Comparison of ENCODE assay signal across 10 mouse cellular contexts in genomic region chr6:83280256-83280955, GRCm38 (mm10). TPM values are rescaled to one million over a fixed set of nuclear protein-coding genes. Genes with fewer than 3 reads are reported as not detected.
A peak's percentile ranks its signal among the peaks of the same experiment; 100 is the strongest.
DNase-seq lines count a peak whose midpoint lies in the region; ATAC-seq and TF ChIP-seq lines count a peak whose summit lies in the region.
"Had no signal": no experiment of that assay in that cellular context is flagged by ENCODE, and none has a peak within 500 bp of the region (broad histone marks: within the 10 kb centered on the region; RNA-seq: fewer than 3 reads in every experiment).

No protein-coding gene starts in this region.

- peak; percentile 52 for TF ChIP-seq CTCF in forebrain, postnatal 0 days (IDR thresholded peaks at IDR 0.05; ENCODE audit: low read depth)
- TF ChIP-seq CTCF in MEL (IDR thresholded peaks at IDR 0.05 in 2 of 3, conservative IDR thresholded peaks at IDR 0.05 in 1 of 3; ENCODE audit: control insufficient read depth in 1 of 3, insufficient read depth in 1 of 3, low read depth in 2 of 3, low read length in 3 of 3, poor library complexity in 1 of 3, severe bottlenecking in 1 of 3) = peak; percentile 84 to 96 (median 87)
- peak; percentile 91 for TF ChIP-seq CTCF in liver, embryonic 14.5 days (IDR thresholded peaks at IDR 0.05; ENCODE audit: low read depth)

- H3K4me1 ChIP-seq in forebrain, postnatal 0 days (ENCODE audit: insufficient read depth) = no peaks in the 10 kb centered on the region
- no peaks in the 10 kb centered on the region for H3K4me1 ChIP-seq in forebrain, embryonic 13.5 days
- no peaks in the 10 kb centered on the region; a peak in 1 of 4 replicates for H3K4me1 ChIP-seq in MEL (ENCODE audit: control insufficient read depth in 1 of 2, insufficient read depth in 2 of 2, low read length in 2 of 2)
- H3K4me1 ChIP-seq in liver, embryonic 14.5 days (replicated peaks; ENCODE audit: control insufficient read depth in 2 of 2, insufficient read depth in 2 of 2, low read length in 1 of 2) = no peaks in the 10 kb centered on the region
- H3K4me1 ChIP-seq: limb, embryonic 13.5 days had no signal

- no peak overlapping the region for H3K9ac ChIP-seq in forebrain, postnatal 0 days
- H3K9ac ChIP-seq in forebrain, embryonic 13.5 days = no peak overlapping the region
- no peak overlapping the region for H3K9ac ChIP-seq in MEL (ENCODE audit: control insufficient read depth, low read depth, low read length, poor library complexity, severe bottlenecking)
- no peak overlapping the region for H3K9ac ChIP-seq in liver, embryonic 14.5 days (replicated peaks)
- H3K9ac ChIP-seq: limb, embryonic 13.5 days had no signal

- H3K27ac ChIP-seq in forebrain, postnatal 0 days (ENCODE audit: low read depth, low read length) = no peak overlapping the region
- H3K27ac ChIP-seq in forebrain, embryonic 13.5 days = no peak overlapping the region
- H3K27ac ChIP-seq in MEL (ENCODE audit: control insufficient read depth, low read depth, low read length) = no peak overlapping the region
- no peak overlapping the region for H3K27ac ChIP-seq in liver, embryonic 14.5 days
- H3K27ac ChIP-seq: limb, embryonic 13.5 days had no signal

- H3K4me3 ChIP-seq in forebrain, postnatal 0 days (ENCODE audit: low read depth, low read length) = no peak overlapping the region
- H3K4me3 ChIP-seq in forebrain, embryonic 13.5 days = no peak overlapping the region
- no peak overlapping the region for H3K4me3 ChIP-seq in MEL (ENCODE audit: control insufficient read depth in 1 of 2, insufficient read depth in 1 of 2, low read depth in 2 of 2, low read length in 2 of 2)
- no peak overlapping the region for H3K4me3 ChIP-seq in liver, embryonic 14.5 days (ENCODE audit: insufficient read depth in 1 of 2, low read depth in 2 of 2, low read length in 2 of 2)
- H3K4me3 ChIP-seq: limb, embryonic 13.5 days had no signal

- no peak overlapping the region for H3K4me2 ChIP-seq in forebrain, postnatal 0 days (ENCODE audit: low read depth)
- H3K4me2 ChIP-seq in forebrain, embryonic 13.5 days = no peak overlapping the region
- H3K4me2 ChIP-seq in liver, embryonic 14.5 days (ENCODE audit: low read depth) = no peak overlapping the region
- H3K4me2 ChIP-seq: limb, embryonic 13.5 days had no signal

- TF ChIP-seq RAD21 in MEL (IDR thresholded peaks at IDR 0.05; ENCODE audit: low read depth, low read length) = peak; percentile 61

- WGBS in forebrain, postnatal 0 days = 83% methylated on average over 8 of the region's 8 CpGs
- 73% methylated on average over 8 of the region's 8 CpGs for whole genome bisulfite sequencing in forebrain, embryonic 13.5 days
- 74% methylated on average over 8 of the region's 8 CpGs for WGBS in liver, embryonic 14.5 days (ENCODE audit: insufficient replicate concordance)

- ATAC-seq in forebrain, postnatal 0 days = no peak
- no peak for ATAC-seq in forebrain, embryonic 13.5 days
- no peak for ATAC-seq in liver, embryonic 14.5 days (ENCODE audit: insufficient read depth)

- no peaks in the 10 kb centered on the region for H3K79me2 ChIP-seq in MEL (ENCODE audit: control insufficient read depth, insufficient read depth, low read length, poor library complexity)

- H3K27me3 ChIP-seq in forebrain, postnatal 0 days (ENCODE audit: insufficient read depth, low read length) = no peaks in the 10 kb centered on the region
- H3K27me3 ChIP-seq in forebrain, embryonic 13.5 days = 0 out of 2 replicates have a peak, but pooled peaks cover 1% of the 10 kb centered on the region
- H3K27me3 ChIP-seq in MEL (ENCODE audit: control insufficient read depth in 1 of 2, insufficient read depth in 2 of 2, low read length in 2 of 2) = no peaks in the 10 kb centered on the region; a peak in 2 of 4 replicates
- H3K27me3 ChIP-seq in liver, embryonic 14.5 days (ENCODE audit: control insufficient read depth, insufficient read depth, low read length) = no peaks in the 10 kb centered on the region
- H3K27me3 ChIP-seq: limb, embryonic 13.5 days had no signal

- no peak for TF ChIP-seq EP300 in MEL (IDR thresholded peaks at IDR 0.05; ENCODE audit: low read depth in 1 of 2, low read length in 2 of 2)
- no peak for TF ChIP-seq EP300 in liver, embryonic 14.5 days (IDR thresholded peaks at IDR 0.05; ENCODE audit: low read depth)

- no peak for TF ChIP-seq POLR2A in MEL (IDR thresholded peaks at IDR 0.05; ENCODE audit: control insufficient read depth in 1 of 2, insufficient read depth in 1 of 2, low read depth in 1 of 2, low read length in 2 of 2, poor library complexity in 1 of 2)

- H3K36me3 ChIP-seq in forebrain, postnatal 0 days (ENCODE audit: insufficient read depth) = no peaks in the 10 kb centered on the region
- no peaks in the 10 kb centered on the region for H3K36me3 ChIP-seq in forebrain, embryonic 13.5 days (ENCODE audit: poor library complexity, severe bottlenecking)
- no peaks in the 10 kb centered on the region for H3K36me3 ChIP-seq in MEL (ENCODE audit: control insufficient read depth in 1 of 2, insufficient read depth in 2 of 2, low read length in 2 of 2)
- no peaks in the 10 kb centered on the region for H3K36me3 ChIP-seq in liver, embryonic 14.5 days (replicated peaks; ENCODE audit: control insufficient read depth, insufficient read depth, low read depth)
- H3K36me3 ChIP-seq: limb, embryonic 13.5 days had no signal

- no peak for DNase-seq in forebrain, postnatal 0 days
- DNase-seq in 3T3-L1 (ENCODE audit: low read depth, low spot score) (peak; percentile 43), MEL (ENCODE audit: low read depth, low spot score) (peak; percentile 73)
- peak in 1 of 3 experiments; percentile 15 for DNase-seq in liver, embryonic 14.5 days (ENCODE audit: low read depth in 3 of 3, low spot score in 3 of 3)
- DNase-seq in urinary bladder, postnatal 36 days (ENCODE audit: low spot score in 2 of 2) = no peak
- no peak for DNase-seq in ovary, postnatal 14 days (ENCODE audit: low spot score)
- DNase-seq in layer of hippocampus, adult 9-10 months (ENCODE audit: low spot score) = no peak
- DNase-seq: gastrocnemius, postnatal 14 days had no signal

- H3K9me3 ChIP-seq in forebrain, postnatal 0 days (ENCODE audit: low read length) = no peaks in the 10 kb centered on the region
- 0 out of 2 replicates have a peak, but pooled peaks cover 2% of the 10 kb centered on the region for H3K9me3 ChIP-seq in forebrain, embryonic 13.5 days (replicated peaks)
- H3K9me3 ChIP-seq in MEL (replicated peaks; ENCODE audit: insufficient read depth, low read length) = no peaks in the 10 kb centered on the region
- no peaks in the 10 kb centered on the region for H3K9me3 ChIP-seq in liver, embryonic 14.5 days (ENCODE audit: control insufficient read depth, low read length)

TF ChIP-seq in MEL, 35 proteins besides CTCF, POLR2A, EP300 and RAD21:
- TF ChIP-seq ZC3H11A (IDR thresholded peaks at IDR 0.05; ENCODE audit: low read depth, low read length) (peak; percentile 43), MYC (IDR thresholded peaks at IDR 0.05; ENCODE audit: low read depth, low read length) (0 out of 2 replicates have a peak, but pooled peaks have one; percentile 27), MAX (IDR thresholded peaks at IDR 0.05; ENCODE audit: low read length) (peak; percentile 51; the same call in 1 of the 2 replicates), USF1 (IDR thresholded peaks at IDR 0.05; ENCODE audit: low read depth, low read length) (no peak), ZNF384 (IDR thresholded peaks at IDR 0.05; ENCODE audit: low read depth, low read length) (no peak), CHD2 (IDR thresholded peaks at IDR 0.05; ENCODE audit: low read length) (no peak), SMC3 (IDR thresholded peaks at IDR 0.05; ENCODE audit: low read depth, low read length) (peak; percentile 76)

RNA-seq across cellular contexts. Expression of gene Mthfd2, which starts 45.3 kb away (rescaled TPM):
- total RNA-seq in forebrain, postnatal 0 days (2014; rRNA removed) = 18.6 and 31.9 TPM in 2 replicates
- polyA plus RNA-seq in forebrain, postnatal 0 days (2015; fragmentation: Nextera tagmentation; extraction: Ambion mirVana) = 19.0 and 21.5 TPM in 2 replicates
- polyA plus RNA-seq in forebrain, embryonic 13.5 days (2015; fragmentation: Nextera tagmentation; extraction: Ambion mirVana) = 29.4 and 32.5 TPM in 2 replicates
- total RNA-seq in MEL (2012; rRNA removed) = 80.5 and 155 TPM in 2 replicates
- 100 to 1,000 TPM; 219 to 558 TPM for polyA plus RNA-seq in MEL (2012; ENCODE audit: insufficient read depth in 1 of 2, insufficient read length in 2 of 2, low read depth in 1 of 2, low replicate concordance in 2 of 2, missing spikeins in 1 of 2)
- polyA plus RNA-seq in liver, embryonic 14.5 days (2012; rRNA removed) = 28.5 and 44.4 TPM in 2 replicates
- 66.0 and 67.7 TPM in 2 replicates for polyA plus RNA-seq in liver, embryonic 14.5 days (2014; fragmentation: Nextera tagmentation; extraction: Ambion mirVana)

RNA-seq across cellular contexts. Expression of gene Mob1a, which starts 45.4 kb away (rescaled TPM):
- total RNA-seq in forebrain, postnatal 0 days (2014; rRNA removed) = 31.0 and 32.4 TPM in 2 replicates
- 9.3 and 9.5 TPM in 2 replicates for polyA plus RNA-seq in forebrain, postnatal 0 days (2015; fragmentation: Nextera tagmentation; extraction: Ambion mirVana)
- 35.7 and 39.3 TPM in 2 replicates for polyA plus RNA-seq in forebrain, embryonic 13.5 days (2015; fragmentation: Nextera tagmentation; extraction: Ambion mirVana)
- total RNA-seq in MEL (2012; rRNA removed) = 71.2 and 74.7 TPM in 2 replicates
- 100 to 1,000 TPM in 1 of 2 experiments, 10 to 100 TPM in 1; 57.0 to 120 TPM for polyA plus RNA-seq in MEL (2012; ENCODE audit: insufficient read depth in 1 of 2, insufficient read length in 2 of 2, low read depth in 1 of 2, low replicate concordance in 2 of 2, missing spikeins in 1 of 2)
- polyA plus RNA-seq in liver, embryonic 14.5 days (2012; rRNA removed) = 19.0 and 25.2 TPM in 2 replicates
- polyA plus RNA-seq in liver, embryonic 14.5 days (2014; fragmentation: Nextera tagmentation; extraction: Ambion mirVana) = 39.4 and 43.3 TPM in 2 replicates

Comparison
In these comparisons a context has a peak if more than half of its experiments do, and no peak if none do; other contexts are left out.
1. DNase-seq: peak in 3T3-L1 (single experiment) and MEL (single experiment); none in forebrain, postnatal 0 days (single experiment), urinary bladder, postnatal 36 days (0 of 2), ovary, postnatal 14 days (single experiment) and layer of hippocampus, adult 9-10 months (single experiment).
2. Peak in every context shown above with its lines, with median percentiles within 50 percentile points of each other: CTCF ChIP-seq.